Mouse (Mus musculus): ENCODE measurements around the gene Sgta.

GRCm38 (mm10) chr10:81020207-81020606, 39.8 kb downstream of the Sgta start:
- TF ChIP-seq POLR2A (IDR thresholded peaks at IDR 0.05; ENCODE audit: control insufficient read depth, extremely low read depth, insufficient read depth, low read length, poor library complexity) = no peak
- no peak for TF ChIP-seq CTCF (IDR thresholded peaks at IDR 0.05; ENCODE audit: borderline replicate concordance, control insufficient read depth, extremely low read depth, insufficient read depth, low read length, poor library complexity)
